Mouse (Mus musculus): ENCODE results near the gene Prune2. TPM values are rescaled to one million over a fixed set of nuclear protein-coding genes. Genes with fewer than 3 reads are reported as not detected.

Gene Prune2
- total RNA-seq, 1 experiment = 42.0 TPM

DNA sequence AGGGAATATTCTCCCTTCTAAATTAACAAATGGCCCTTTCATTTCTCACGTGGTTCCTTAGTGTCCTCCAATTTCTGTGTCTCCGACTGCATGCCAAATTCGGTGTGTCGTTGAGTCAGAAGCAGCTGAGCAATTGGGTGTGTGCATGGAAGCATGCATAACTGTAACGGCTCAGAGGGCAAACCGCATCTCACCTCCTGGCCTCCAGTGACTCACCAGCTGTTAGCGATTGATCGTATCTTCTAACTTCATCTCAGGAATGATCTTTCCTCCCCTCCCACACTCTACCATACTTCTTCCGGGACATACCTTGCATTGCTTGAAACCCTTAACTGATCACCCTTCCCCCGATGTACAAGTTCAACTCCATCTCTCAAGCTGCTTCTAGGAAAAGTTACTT lies 300.9 kb downstream of the Prune2 start:
- Histone ChIP-seq H3K4me3 (ENCODE audit: insufficient read depth in 1 of 2, low read depth in 1 of 2, low read length in 2 of 2, poor library complexity in 1 of 2, severe bottlenecking in 1 of 2) (no peak overlapping the region), H3K9ac (ENCODE audit: insufficient read depth, low read depth, low read length, poor library complexity, severe bottlenecking) (no peak overlapping the region), H3K36me3 (ENCODE audit: control insufficient read depth, insufficient read depth, low read length, poor library complexity, severe bottlenecking) (no peaks in the 10 kb centered on the region), H3K9me3 (ENCODE audit: control insufficient read depth, insufficient read depth, low read depth, low read length) (no peaks in the 10 kb centered on the region), H3K4me1 (ENCODE audit: control insufficient read depth in 2 of 2, insufficient read depth in 2 of 2, low read length in 2 of 2, poor library complexity in 1 of 2) (no peaks in the 10 kb centered on the region), H3K27ac (ENCODE audit: insufficient read depth, low read depth, low read length, poor library complexity, severe bottlenecking) (no peak overlapping the region)
- in situ Hi-C loops (cut with MboI; ENCODE audit: low sequenced_read_pairs in 2 of 2, unreplicated experiment in 2 of 2) = no loop called here
- DNase-seq (ENCODE audit: low read depth, low spot score) = peak; percentile 17
- no peak for TF ChIP-seq ZC3H11A (IDR thresholded peaks at IDR 0.05; ENCODE audit: borderline replicate concordance, low read depth, low read length)
- no peak for TF ChIP-seq CHD2 (IDR thresholded peaks at IDR 0.05; ENCODE audit: low read depth, low read length)
- no peak for TF ChIP-seq ZNF384 (IDR thresholded peaks at IDR 0.05; ENCODE audit: low read depth, low read length)
- TF ChIP-seq MAFK (IDR thresholded peaks at IDR 0.05; ENCODE audit: insufficient read depth, low read depth, low read length) = no peak
- no peak for TF ChIP-seq HCFC1 (IDR thresholded peaks at IDR 0.05; ENCODE audit: borderline replicate concordance, insufficient read depth, low read length)

DNA sequence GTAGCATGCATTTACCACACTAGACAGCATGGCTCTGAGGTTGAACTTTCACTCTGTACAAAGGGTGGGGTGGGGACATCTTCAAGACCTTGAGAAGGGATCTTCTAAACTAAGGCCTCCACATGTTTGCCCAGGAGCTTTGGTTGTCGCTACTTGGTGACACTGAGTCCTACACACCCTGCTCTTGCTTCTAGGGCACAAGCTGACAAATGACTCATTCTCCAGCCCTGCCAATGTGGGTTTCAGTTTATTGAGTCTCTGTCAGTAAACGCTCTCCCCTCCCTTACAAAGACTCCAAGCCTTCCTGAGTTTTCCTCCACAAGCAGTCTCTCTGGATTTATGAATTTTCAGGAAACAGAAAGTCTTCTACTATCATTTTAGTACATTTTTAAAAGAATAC lies 307.3 kb downstream of the Prune2 start:
- Histone ChIP-seq H3K9ac (ENCODE audit: insufficient read depth, low read depth, low read length, poor library complexity, severe bottlenecking) (no peak overlapping the region), H3K27ac (ENCODE audit: insufficient read depth, low read depth, low read length, poor library complexity, severe bottlenecking) (no peak overlapping the region), H3K4me1 (ENCODE audit: control insufficient read depth in 2 of 2, insufficient read depth in 2 of 2, low read length in 2 of 2, poor library complexity in 1 of 2) (peaks cover 0 to 3% of the 10 kb centered on the region in 2 experiments; a peak in 1 of 4 replicates), H3K9me3 (ENCODE audit: control insufficient read depth, insufficient read depth, low read depth, low read length) (no peaks in the 10 kb centered on the region), H3K36me3 (ENCODE audit: control insufficient read depth, insufficient read depth, low read length, poor library complexity, severe bottlenecking) (no peaks in the 10 kb centered on the region), H3K4me3 (ENCODE audit: insufficient read depth in 1 of 2, low read depth in 1 of 2, low read length in 2 of 2, poor library complexity in 1 of 2, severe bottlenecking in 1 of 2) (no peak overlapping the region)
- DNase-seq (ENCODE audit: low read depth, low spot score) = no peak
- TF ChIP-seq MAFK (IDR thresholded peaks at IDR 0.05; ENCODE audit: insufficient read depth, low read depth, low read length) (no peak), ZC3H11A (IDR thresholded peaks at IDR 0.05; ENCODE audit: borderline replicate concordance, low read depth, low read length) (no peak), CHD2 (IDR thresholded peaks at IDR 0.05; ENCODE audit: low read depth, low read length) (no peak), ZNF384 (IDR thresholded peaks at IDR 0.05; ENCODE audit: low read depth, low read length) (no peak), HCFC1 (IDR thresholded peaks at IDR 0.05; ENCODE audit: borderline replicate concordance, insufficient read depth, low read length) (no peak)
- in situ Hi-C loops (cut with MboI; ENCODE audit: low sequenced_read_pairs in 2 of 2, unreplicated experiment in 2 of 2) = no loop called here

DNA sequence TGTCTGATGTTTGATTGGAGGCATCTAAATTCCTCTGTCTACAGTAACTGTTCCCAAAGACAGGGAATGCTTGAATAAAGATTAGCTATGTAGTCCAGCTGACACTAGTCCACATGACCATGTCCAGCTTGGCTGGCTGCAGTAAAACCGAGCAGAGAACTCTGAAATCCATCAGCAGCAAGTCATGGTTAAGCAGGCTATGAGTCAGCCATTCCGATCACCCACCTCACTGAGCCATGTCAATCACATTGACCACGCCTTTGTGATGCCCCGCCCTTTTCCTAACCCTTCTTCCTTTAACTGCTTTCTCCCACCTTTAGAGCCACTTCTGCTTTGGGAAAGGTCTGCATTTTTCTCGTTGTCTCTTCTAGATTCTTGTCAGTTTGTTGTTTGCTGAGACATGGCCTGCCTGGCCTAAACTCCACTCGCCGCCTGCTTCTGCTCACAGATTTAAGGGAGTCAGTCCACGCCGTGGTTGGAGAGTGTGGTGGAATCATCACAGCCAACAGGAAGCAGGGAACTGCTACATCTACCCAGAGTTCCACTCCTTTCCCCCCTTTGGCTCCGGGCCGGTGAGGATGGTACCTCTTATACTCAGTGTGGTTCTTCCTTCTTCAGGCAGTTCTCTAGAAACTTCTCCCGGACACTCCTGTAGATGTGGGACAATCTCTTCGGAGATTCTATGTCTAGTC lies 307.9 kb downstream of the Prune2 start:
- H3K4me3 ChIP-seq (ENCODE audit: insufficient read depth in 1 of 2, low read depth in 1 of 2, low read length in 2 of 2, poor library complexity in 1 of 2, severe bottlenecking in 1 of 2) = no peak overlapping the region
- H3K4me1 ChIP-seq (ENCODE audit: control insufficient read depth in 2 of 2, insufficient read depth in 2 of 2, low read length in 2 of 2, poor library complexity in 1 of 2) = peaks cover 0 to 3% of the 10 kb centered on the region in 2 experiments; a peak in 1 of 4 replicates
- no peaks in the 10 kb centered on the region for H3K36me3 ChIP-seq (ENCODE audit: control insufficient read depth, insufficient read depth, low read length, poor library complexity, severe bottlenecking)
- DNase-seq (ENCODE audit: low read depth, low spot score) = peak; percentile 4
- H3K9me3 ChIP-seq (ENCODE audit: control insufficient read depth, insufficient read depth, low read depth, low read length) = no peaks in the 10 kb centered on the region
- in situ Hi-C loops (cut with MboI; ENCODE audit: low sequenced_read_pairs in 2 of 2, unreplicated experiment in 2 of 2) = no loop called here
- no peak overlapping the region for H3K9ac ChIP-seq (ENCODE audit: insufficient read depth, low read depth, low read length, poor library complexity, severe bottlenecking)
- no peak overlapping the region for H3K27ac ChIP-seq (ENCODE audit: insufficient read depth, low read depth, low read length, poor library complexity, severe bottlenecking)
- TF ChIP-seq ZC3H11A (IDR thresholded peaks at IDR 0.05; ENCODE audit: borderline replicate concordance, low read depth, low read length) (no peak), CHD2 (IDR thresholded peaks at IDR 0.05; ENCODE audit: low read depth, low read length) (no peak), MAFK (IDR thresholded peaks at IDR 0.05; ENCODE audit: insufficient read depth, low read depth, low read length) (peak; percentile 49)

DNA sequence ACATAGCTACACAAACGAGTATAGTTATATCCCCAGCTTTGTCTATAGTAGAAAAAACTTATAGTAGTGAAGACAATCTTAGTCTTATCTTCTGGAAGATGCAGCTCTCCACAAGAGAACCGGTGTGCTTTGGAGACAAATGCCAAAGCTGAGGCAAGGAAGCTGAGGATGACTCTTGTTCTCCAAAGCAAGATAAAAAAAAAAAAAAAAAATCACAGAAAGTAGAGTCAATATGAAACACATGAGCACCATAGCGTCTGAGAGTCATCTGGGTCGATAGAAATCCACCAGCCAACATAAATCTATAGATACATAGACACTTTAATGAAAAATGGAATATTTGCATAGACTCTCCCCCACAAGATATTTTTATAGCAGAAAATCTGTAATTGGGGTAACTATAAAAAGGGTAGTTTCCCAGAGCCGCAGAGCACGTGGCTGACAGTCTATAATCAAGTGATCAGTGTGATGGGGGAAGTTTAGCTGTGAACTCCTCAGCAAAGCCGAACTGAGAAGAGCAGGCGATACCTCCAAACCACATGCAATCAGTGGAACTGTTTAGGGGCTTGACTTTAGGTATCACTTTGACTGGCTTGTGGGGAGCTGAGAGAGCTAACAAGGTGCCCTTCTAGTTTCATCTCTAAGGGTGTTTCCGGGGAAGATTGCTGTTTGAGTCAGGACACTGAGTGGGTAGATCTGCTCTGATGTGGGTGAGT lies 308.7 kb downstream of the Prune2 start:
- in situ Hi-C loops (cut with MboI; ENCODE audit: low sequenced_read_pairs in 2 of 2, unreplicated experiment in 2 of 2) = no loop called here
- no peak for TF ChIP-seq MAFK (IDR thresholded peaks at IDR 0.05; ENCODE audit: insufficient read depth, low read depth, low read length)
- TF ChIP-seq HCFC1 (IDR thresholded peaks at IDR 0.05; ENCODE audit: borderline replicate concordance, insufficient read depth, low read length) = no peak
- no peak for TF ChIP-seq ZC3H11A (IDR thresholded peaks at IDR 0.05; ENCODE audit: borderline replicate concordance, low read depth, low read length)
- no peak for TF ChIP-seq CHD2 (IDR thresholded peaks at IDR 0.05; ENCODE audit: low read depth, low read length)
- no peak for TF ChIP-seq ZNF384 (IDR thresholded peaks at IDR 0.05; ENCODE audit: low read depth, low read length)
- H3K9ac ChIP-seq (ENCODE audit: insufficient read depth, low read depth, low read length, poor library complexity, severe bottlenecking) = no peak overlapping the region
- no peak for DNase-seq (ENCODE audit: low read depth, low spot score)
- H3K4me1 ChIP-seq (ENCODE audit: control insufficient read depth in 2 of 2, insufficient read depth in 2 of 2, low read length in 2 of 2, poor library complexity in 1 of 2) = peaks cover 0 to 3% of the 10 kb centered on the region in 2 experiments; a peak in 1 of 4 replicates
- H3K9me3 ChIP-seq (ENCODE audit: control insufficient read depth, insufficient read depth, low read depth, low read length) = no peaks in the 10 kb centered on the region
- H3K4me3 ChIP-seq (ENCODE audit: insufficient read depth in 1 of 2, low read depth in 1 of 2, low read length in 2 of 2, poor library complexity in 1 of 2, severe bottlenecking in 1 of 2) = no peak overlapping the region
- no peaks in the 10 kb centered on the region for H3K36me3 ChIP-seq (ENCODE audit: control insufficient read depth, insufficient read depth, low read length, poor library complexity, severe bottlenecking)
- H3K27ac ChIP-seq (ENCODE audit: insufficient read depth, low read depth, low read length, poor library complexity, severe bottlenecking) = no peak overlapping the region

Measured in ES-E14 (cell line).